Mouse (Mus musculus) heart, embryonic 12.5 days (tissue): Measurements from ENCODE around the gene Tex37. TPM values are rescaled to one million over a fixed set of nuclear protein-coding genes. Genes with fewer than 3 reads are reported as not detected.
A peak's percentile ranks its signal among the peaks of the same experiment; 100 is the strongest.

Experiments
- ATAC-seq: fragments of 200-750 bp; cut with Nextera tagmentation; 2 replicates; pipeline ENCODE4 v1.8.0; 2017; ENCODE audit warnings: moderate TSS enrichment, moderate library complexity; ENCODE audit not compliant: insufficient number of reproducible peaks, low FRiP score
- H3K27ac ChIP-seq: fragments of 300-500 bp; sonication (generic); 2 replicates; pipeline ENCODE4 v1.5.1; 2016; ENCODE audit warnings: mild to moderate bottlenecking, moderate library complexity; ENCODE audit not compliant: poor library complexity, severe bottlenecking
- H3K27me3 ChIP-seq: fragments of 300-500 bp; sonication (generic); replicated peaks from 2 replicates; pipeline ENCODE4 v1.6.1; 2016; ENCODE audit warnings: mild to moderate bottlenecking, moderate library complexity
- H3K36me3 ChIP-seq: fragments of 300-500 bp; sonication (generic); 2 replicates; pipeline ENCODE4 v1.6.1; 2016; ENCODE audit warnings: mild to moderate bottlenecking, moderate library complexity
- H3K4me1 ChIP-seq: fragments of 300-500 bp; sonication (generic); replicated peaks from 2 replicates; pipeline ENCODE4 v1.6.1; 2016; ENCODE audit warnings: mild to moderate bottlenecking
- H3K4me2 ChIP-seq: fragments of 300-500 bp; sonication (generic); 2 replicates; pipeline ENCODE4 v1.6.1; 2016; ENCODE audit warnings: mild to moderate bottlenecking, moderate library complexity
- H3K4me3 ChIP-seq: fragments of 300-500 bp; sonication (generic); 2 replicates; pipeline ENCODE4 v1.5.1; 2016; ENCODE audit warnings: mild to moderate bottlenecking
- H3K9ac ChIP-seq: fragments of 300-500 bp; sonication (generic); 2 replicates; pipeline ENCODE4 v1.6.1; 2016; ENCODE audit warnings: mild to moderate bottlenecking, moderate library complexity
- H3K9me3 ChIP-seq: fragments of 300-500 bp; sonication (generic); replicated peaks from 2 replicates; pipeline ENCODE4 v1.6.1; 2016; ENCODE audit warnings: mild to moderate bottlenecking, moderate library complexity
- WGBS: fragments of 180-500 bp; shearing (Covaris S2); methylation state at CpG from one replicate; pipeline ENCODE4 v1.1.7; 2016; 5-methylcytosine and 5-hydroxymethylcytosine counted together
- polyA plus RNA-seq: library from polyadenylated mRNA; unstranded; fragments of >200 nt; fragmentation: Nextera tagmentation; extraction: Ambion mirVana; gene quantifications from 2 replicates; pipeline ENCODE4 v1.2.1, GENCODE M21; 2016

The Tex37 gene
- polyA plus RNA-seq = not detected in 2 replicates

- WGBS = 64% methylated on average over 3 of the region's 3 CpGs
- ATAC-seq = no peak
- Histone ChIP-seq H3K4me1 (peaks cover 6% of the 10 kb centered on the region), H3K4me3 (no peak within 1 kb of the TSS), H3K4me2 (no peak within 1 kb of the TSS), H3K27me3 (peaks cover 16% of the 10 kb centered on the region), H3K9ac (no peak within 1 kb of the TSS), H3K27ac (no peak within 1 kb of the TSS), H3K36me3 (no peaks in the 10 kb centered on the region), H3K9me3 (no peaks in the 10 kb centered on the region)
These were observed at the start of gene Tex37 for GRCm38 (mm10) chr6:70918827-70919226. Tex37 (minus strand) TSS chr6:70918927.

DNA sequence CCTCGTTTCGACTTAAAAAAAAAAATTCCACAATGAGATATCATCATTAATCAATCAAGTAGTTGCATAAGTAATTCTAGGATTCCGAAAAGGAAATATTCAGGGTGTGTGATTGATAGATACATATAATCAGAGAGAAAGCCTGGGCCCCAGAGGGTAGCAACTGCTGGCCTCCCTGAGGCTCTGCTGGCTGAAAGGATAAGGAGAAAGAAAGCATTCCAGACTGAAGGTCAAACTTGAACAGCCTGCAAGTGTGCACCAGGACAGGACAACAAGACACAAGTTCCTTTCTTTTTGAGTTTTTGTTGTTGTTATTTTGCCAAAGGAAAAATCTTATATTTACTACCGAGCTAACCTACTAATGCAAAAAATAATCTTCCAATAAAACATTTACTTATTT lies 49.6 kb upstream of the Tex37 start:
- peak overlapping the region; percentile 66; the same call in 1 of the 2 replicates for H3K4me2 ChIP-seq
- H3K4me1 ChIP-seq = peaks cover 20% of the 10 kb centered on the region
- H3K9ac ChIP-seq = no peak overlapping the region
- no peak overlapping the region for H3K27ac ChIP-seq
- no peaks in the 10 kb centered on the region for H3K36me3 ChIP-seq
- no peak overlapping the region for H3K4me3 ChIP-seq
- WGBS = 60% methylated on average over 4 of the region's 4 CpGs
- H3K27me3 ChIP-seq = peaks cover 37% of the 10 kb centered on the region
- ATAC-seq = no peak
- no peaks in the 10 kb centered on the region for H3K9me3 ChIP-seq

DNA sequence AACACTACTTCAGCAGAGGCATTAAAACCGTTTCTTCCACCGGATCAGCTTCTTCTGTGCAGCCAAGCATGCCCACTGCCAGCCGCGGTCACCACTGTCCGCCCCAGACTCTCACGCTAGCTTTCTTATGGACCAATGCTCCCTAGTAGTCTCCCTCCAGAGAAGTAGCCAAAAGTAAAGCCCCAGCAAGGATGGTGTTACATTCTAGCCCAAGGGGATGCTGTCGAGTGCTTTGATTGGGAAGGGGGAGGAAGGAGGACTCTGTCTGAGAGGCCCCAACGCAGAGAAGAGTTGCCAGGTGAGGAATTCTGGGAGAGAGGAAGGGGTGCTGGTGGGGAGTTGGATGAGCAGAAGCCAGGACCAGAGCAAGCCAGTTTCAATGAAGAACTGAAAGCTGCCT lies 48.7 kb upstream of the Tex37 start:
- peak overlapping the region; percentile 66 for H3K4me2 ChIP-seq
- H3K9me3 ChIP-seq = no peaks in the 10 kb centered on the region
- WGBS = 6% methylated on average over 8 of the region's 8 CpGs
- no peak overlapping the region for H3K9ac ChIP-seq
- H3K27ac ChIP-seq = no peak overlapping the region
- peak overlapping the region; percentile 28 for H3K4me3 ChIP-seq
- H3K4me1 ChIP-seq = peaks cover 18% of the 10 kb centered on the region
- no peaks in the 10 kb centered on the region for H3K36me3 ChIP-seq
- peaks cover 45% of the 10 kb centered on the region for H3K27me3 ChIP-seq
- no peak for ATAC-seq

DNA sequence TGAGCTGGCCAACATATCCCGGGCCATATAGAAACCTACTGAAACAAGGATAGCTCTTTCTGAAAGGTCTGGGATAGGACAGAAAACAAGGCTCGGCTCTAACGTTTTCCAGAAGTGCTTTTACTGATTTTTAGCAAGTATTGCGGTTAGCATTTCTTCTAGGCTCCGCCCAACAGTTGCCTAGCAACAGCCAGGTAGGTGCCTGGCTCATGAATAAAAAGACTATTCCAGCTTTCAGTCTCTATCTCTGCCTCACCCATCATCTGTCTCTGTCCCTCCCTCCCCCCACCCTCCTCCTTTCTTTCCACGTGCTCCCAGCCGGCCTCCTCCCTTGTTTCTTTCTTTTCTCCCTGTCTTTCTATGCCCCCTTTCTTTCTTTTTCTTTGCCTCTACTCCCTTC lies 47.0 kb upstream of the Tex37 start:
- Histone ChIP-seq H3K4me3 (no peak overlapping the region), H3K27me3 (peaks cover 55% of the 10 kb centered on the region), H3K9ac (no peak overlapping the region), H3K4me1 (peaks cover 18% of the 10 kb centered on the region), H3K9me3 (no peaks in the 10 kb centered on the region), H3K36me3 (no peaks in the 10 kb centered on the region), H3K4me2 (no peak overlapping the region), H3K27ac (no peak overlapping the region)
- 29% methylated on average over 7 of the region's 7 CpGs for WGBS
- no peak for ATAC-seq

- Histone ChIP-seq H3K4me3 (no peak overlapping the region), H3K9me3 (no peaks in the 10 kb centered on the region), H3K4me2 (no peak overlapping the region), H3K27ac (no peak overlapping the region), H3K9ac (no peak overlapping the region), H3K36me3 (no peaks in the 10 kb centered on the region), H3K4me1 (peaks cover 18% of the 10 kb centered on the region), H3K27me3 (peaks cover 70% of the 10 kb centered on the region)
- WGBS = 44% methylated on average over 6 of the region's 6 CpGs
- no peak for ATAC-seq
These were observed 45.5 kb upstream of the Tex37 start for GRCm38 (mm10) chr6:70964116-70964830.

GRCm38 (mm10) chr6:70957341-70957940 lies 38.7 kb upstream of the Tex37 start:
- ATAC-seq = no peak
- Histone ChIP-seq H3K9me3 (no peaks in the 10 kb centered on the region), H3K4me3 (peak overlapping the region; percentile 55; the same call in 1 of the 2 replicates)

DNA sequence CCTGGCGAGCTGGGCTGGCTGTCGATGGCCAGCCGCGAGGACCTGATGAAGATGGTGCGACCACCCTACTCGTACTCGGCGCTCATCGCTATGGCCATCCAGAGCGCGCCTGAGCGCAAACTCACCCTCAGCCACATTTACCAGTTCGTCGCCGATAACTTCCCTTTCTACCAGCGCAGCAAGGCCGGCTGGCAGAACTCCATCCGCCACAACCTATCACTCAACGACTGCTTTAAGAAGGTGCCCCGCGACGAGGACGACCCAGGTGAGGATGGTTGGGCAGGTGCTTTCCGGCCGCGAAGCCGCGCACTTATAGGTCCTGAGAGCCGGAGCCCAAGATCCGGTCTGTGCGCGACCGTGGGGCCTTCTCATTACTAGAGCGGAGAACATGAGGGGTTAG lies 38.2 kb upstream of the Tex37 start:
- peak overlapping the region; percentile 30 for H3K9ac ChIP-seq
- H3K36me3 ChIP-seq = no peaks in the 10 kb centered on the region
- peak overlapping the region; percentile 55 for H3K4me3 ChIP-seq
- WGBS = under 1% methylated on average over 34 of the region's 34 CpGs
- no peak; the same call in 1 of the 2 replicates for ATAC-seq
- H3K9me3 ChIP-seq = no peaks in the 10 kb centered on the region
- H3K4me1 ChIP-seq = peaks cover 13% of the 10 kb centered on the region
- peak overlapping the region; percentile 94 for H3K4me2 ChIP-seq
- peaks cover 74% of the 10 kb centered on the region for H3K27me3 ChIP-seq
- H3K27ac ChIP-seq = no peak overlapping the region

More at GRCm38 (mm10) chr6:70957341-70957940, 38.7 kb upstream of the Tex37 start:
- Histone ChIP-seq H3K27ac (no peak overlapping the region), H3K9ac (no peak overlapping the region), H3K27me3 (peaks cover 74% of the 10 kb centered on the region), H3K4me1 (peaks cover 13% of the 10 kb centered on the region), H3K4me2 (peak overlapping the region; percentile 94), H3K36me3 (no peaks in the 10 kb centered on the region)
- WGBS = 11% methylated on average over 7 of the region's 7 CpGs

DNA sequence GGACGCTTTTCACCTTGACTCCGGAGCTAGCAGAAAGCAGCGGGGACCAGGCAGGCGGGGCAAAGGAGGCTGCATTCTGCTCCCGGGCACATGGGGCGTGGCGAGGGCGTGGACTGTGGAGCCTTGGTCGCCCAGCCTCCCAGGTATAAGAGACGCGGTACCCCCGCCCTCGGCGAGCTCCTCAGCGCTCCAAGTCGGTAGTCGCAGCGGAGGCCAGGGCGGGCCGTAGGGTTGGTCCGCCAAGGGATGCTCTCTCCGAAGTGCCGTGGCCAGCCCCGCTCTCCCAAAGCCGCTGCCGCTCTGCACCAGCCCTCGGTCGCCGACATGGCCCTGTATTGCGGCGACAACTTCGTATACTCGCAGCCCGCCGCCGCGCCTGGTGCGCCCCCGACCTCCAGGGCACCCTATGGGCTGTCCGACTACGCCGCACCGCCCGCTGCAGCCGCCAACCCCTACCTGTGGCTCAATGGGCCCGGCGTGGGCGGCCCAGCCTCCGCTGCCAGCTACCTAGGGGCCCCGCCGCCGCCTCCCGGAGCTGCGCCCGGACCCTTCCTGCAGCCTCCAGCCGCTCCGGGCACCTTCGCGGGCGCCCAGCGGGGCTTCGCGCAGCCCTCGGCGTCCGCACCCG lies 37.7 kb upstream of the Tex37 start, which contains the start of gene Foxi3:
TSS of gene Foxi3 (plus strand) at position 247 of the 628 bp plus-strand sequence.
- Histone ChIP-seq H3K36me3 (no peaks in the 10 kb centered on the region), H3K4me2 (peak within 1 kb of the TSS; percentile 94), H3K9me3 (no peaks in the 10 kb centered on the region), H3K27ac (no peak within 1 kb of the TSS), H3K4me1 (peaks cover 13% of the 10 kb centered on the region), H3K27me3 (peaks cover 71% of the 10 kb centered on the region), H3K4me3 (peak within 1 kb of the TSS; percentile 55), H3K9ac (peak within 1 kb of the TSS; percentile 30)
- peak; percentile 42; the same call in 1 of the 2 replicates for ATAC-seq
- WGBS = 2% methylated on average over 64 of the region's 67 CpGs

GRCm38 (mm10) chr6:70955841-70956240 lies 37.1 kb upstream of the Tex37 start:
- Histone ChIP-seq H3K4me3 (peak overlapping the region; percentile 55), H3K27me3 (peaks cover 71% of the 10 kb centered on the region), H3K27ac (no peak overlapping the region), H3K4me1 (peaks cover 13% of the 10 kb centered on the region), H3K36me3 (no peaks in the 10 kb centered on the region), H3K4me2 (peak overlapping the region; percentile 94), H3K9ac (0 out of 2 replicates have a peak overlapping the region, but pooled peaks have one; percentile 3), H3K9me3 (no peaks in the 10 kb centered on the region)
- WGBS = 2% methylated on average over 12 of the region's 12 CpGs
- no peak for ATAC-seq

- no peak for ATAC-seq
- Histone ChIP-seq H3K9me3 (no peaks in the 10 kb centered on the region), H3K9ac (no peak overlapping the region), H3K27ac (no peak overlapping the region), H3K27me3 (peaks cover 71% of the 10 kb centered on the region), H3K36me3 (no peaks in the 10 kb centered on the region), H3K4me3 (no peak overlapping the region), H3K4me1 (peaks cover 13% of the 10 kb centered on the region), H3K4me2 (no peak overlapping the region)
- 5% methylated on average over 14 of the region's 14 CpGs for WGBS
These were observed 36.6 kb upstream of the Tex37 start for GRCm38 (mm10) chr6:70955291-70955800.

- H3K4me1 ChIP-seq = peaks cover 13% of the 10 kb centered on the region
- whole genome bisulfite sequencing = 10% methylated on average over 6 of the region's 6 CpGs
- H3K4me2 ChIP-seq = no peak overlapping the region
- no peak overlapping the region for H3K4me3 ChIP-seq
- H3K27ac ChIP-seq = no peak overlapping the region
- H3K27me3 ChIP-seq = peaks cover 60% of the 10 kb centered on the region
- no peak for ATAC-seq
- no peaks in the 10 kb centered on the region for H3K36me3 ChIP-seq
- no peaks in the 10 kb centered on the region for H3K9me3 ChIP-seq
- no peak overlapping the region for H3K9ac ChIP-seq
These were observed 35.3 kb upstream of the Tex37 start for GRCm38 (mm10) chr6:70954040-70954439.
